Mouse (Mus musculus): Measurements from ENCODE around the gene Fam168a.

DNA sequence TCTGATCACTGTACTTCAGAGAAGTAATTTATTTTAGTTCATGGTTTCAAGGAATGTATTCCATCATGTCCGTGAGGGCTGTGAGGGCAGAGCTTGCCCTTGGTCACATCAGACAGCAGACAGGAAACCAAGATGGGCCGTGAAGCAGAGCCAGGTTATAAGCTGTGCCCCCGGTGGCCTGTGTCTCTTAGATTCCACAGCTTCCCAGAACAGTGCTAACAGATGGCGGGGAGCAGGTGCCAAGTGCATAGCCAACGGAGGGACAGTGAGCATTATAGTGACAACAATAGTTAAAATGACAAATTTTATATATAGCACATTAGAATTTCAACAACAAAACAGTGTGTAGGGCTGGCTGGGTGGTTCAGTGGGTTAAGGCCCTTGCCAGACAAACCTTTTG lies 105.5 kb downstream of the Fam168a start:
- TF ChIP-seq MAX (IDR thresholded peaks at IDR 0.05; ENCODE audit: low read length): no peak
- no peak for TF ChIP-seq ZMIZ1 (IDR thresholded peaks at IDR 0.05; ENCODE audit: low read depth, low read length)
- TF ChIP-seq CTCF (IDR thresholded peaks at IDR 0.05 in 2 of 3, conservative IDR thresholded peaks at IDR 0.05 in 1 of 3; ENCODE audit: control insufficient read depth in 1 of 3, insufficient read depth in 1 of 3, low read depth in 2 of 3, low read length in 3 of 3, poor library complexity in 1 of 3, severe bottlenecking in 1 of 3): no peak
- TF ChIP-seq POLR2A (IDR thresholded peaks at IDR 0.05; ENCODE audit: control insufficient read depth in 1 of 2, insufficient read depth in 1 of 2, low read depth in 1 of 2, low read length in 2 of 2, poor library complexity in 1 of 2): no peak
- TF ChIP-seq EP300 (IDR thresholded peaks at IDR 0.05; ENCODE audit: low read depth in 1 of 2, low read length in 2 of 2): no peak
- no peak for TF ChIP-seq UBTF (IDR thresholded peaks at IDR 0.05; ENCODE audit: borderline replicate concordance, insufficient read depth, low read depth, low read length)
- TF ChIP-seq KAT2A (conservative IDR thresholded peaks at IDR 0.05; ENCODE audit: low read depth, low read length): no peak
- TF ChIP-seq MXI1 (IDR thresholded peaks at IDR 0.05; ENCODE audit: low read depth, low read length): no peak
- no peak for TF ChIP-seq MAFK (IDR thresholded peaks at IDR 0.05; ENCODE audit: borderline replicate concordance, low read depth, low read length)
- no peak for TF ChIP-seq SMC3 (IDR thresholded peaks at IDR 0.05; ENCODE audit: low read depth, low read length)
- no peak for TF ChIP-seq JUND (IDR thresholded peaks at IDR 0.05; ENCODE audit: low read depth, low read length)
- no peak for TF ChIP-seq SIN3A (IDR thresholded peaks at IDR 0.05; ENCODE audit: low read length)
- TF ChIP-seq CHD1 (IDR thresholded peaks at IDR 0.05; ENCODE audit: low read depth, low read length): no peak
- no peak for TF ChIP-seq NRF1 (IDR thresholded peaks at IDR 0.05; ENCODE audit: insufficient read depth, low read depth, low read length, poor library complexity, severe bottlenecking)
